Mouse (Mus musculus) CH12.LX (cell line): Measurements from ENCODE around the gene Afp. TPM values are rescaled to one million over a fixed set of nuclear protein-coding genes. Genes with fewer than 3 reads are reported as not detected.

Experiments
- DNase-seq: peaks from one replicate; pipeline ENCODE4 v3.0.0-alpha.2; 2013; ENCODE audit errors: extremely low read depth
- H3K27ac ChIP-seq: 2 replicates; pipeline ENCODE4 v1.5.1; 2012; ENCODE audit warnings: low read depth, mild to moderate bottlenecking, control low read depth, moderate library complexity; ENCODE audit not compliant: insufficient read depth
- H3K27me3 ChIP-seq: replicated peaks from 2 replicates; pipeline ENCODE3; 2012; ENCODE audit warnings: inconsistent platforms
- H3K36me3 ChIP-seq, 2 experiments: replicated peaks in 1 of 2; 2 replicates each; pipeline versions ENCODE3 to v1.6.1; 2012; ENCODE audit warnings: inconsistent platforms in 1 of 2, low read length in 1 of 2, mild to moderate bottlenecking in 1 of 2, mixed read lengths in 1 of 2, moderate library complexity in 1 of 2; ENCODE audit not compliant: control insufficient read depth in 1 of 2, insufficient read depth in 1 of 2
- H3K4me1 ChIP-seq, 2 experiments: 2 replicates each; pipeline ENCODE4 v1.6.1; 2012; ENCODE audit warnings: inconsistent platforms in 1 of 2, moderate library complexity in 1 of 2; ENCODE audit not compliant: insufficient read depth in 2 of 2, control insufficient read depth in 1 of 2
- H3K4me2 ChIP-seq: 2 replicates; pipeline ENCODE4 v1.6.1; 2012; ENCODE audit warnings: low read depth, mild to moderate bottlenecking, control low read depth; ENCODE audit not compliant: poor library complexity, insufficient read depth, severe bottlenecking
- H3K4me3 ChIP-seq, 3 experiments: fragments of 150-350 bp in 1 of 3; sonication (generic) in 1 of 3; replicated peaks in 1 of 3; 2 replicates each; pipeline versions ENCODE3 to v1.5.1; 2011 to 2012; ENCODE audit warnings: low read depth in 2 of 3, low read length in 2 of 3, mild to moderate bottlenecking in 2 of 3, moderate library complexity in 2 of 3, control low read depth in 1 of 3, improper control_type of control experiment in 1 of 3, inconsistent platforms in 1 of 3, mixed read lengths in 1 of 3; ENCODE audit not compliant: poor library complexity in 1 of 3
- H3K79me2 ChIP-seq: replicated peaks from 2 replicates; pipeline ENCODE4 v1.6.1; 2012; ENCODE audit warnings: mild to moderate bottlenecking, moderate library complexity; ENCODE audit not compliant: control insufficient read depth, poor library complexity, insufficient read depth, severe bottlenecking; ENCODE audit errors: extremely low read depth
- H3K9ac ChIP-seq: 2 replicates; pipeline ENCODE4 v1.6.1; 2012; ENCODE audit warnings: low read depth, mild to moderate bottlenecking, control low read depth, moderate library complexity; ENCODE audit not compliant: insufficient read depth
- H3K9me3 ChIP-seq: replicated peaks from 2 replicates; pipeline ENCODE3; 2012; ENCODE audit warnings: low read length, inconsistent platforms, mixed read lengths
- BHLHE40 ChIP-seq: IDR thresholded peaks from 2 replicates; pipeline ENCODE4 v1.6.1; 2011; ENCODE audit warnings: mild to moderate bottlenecking, low read depth, low read length, improper control_type of control experiment
- CHD1 ChIP-seq: IDR thresholded peaks from 2 replicates; pipeline ENCODE4 v1.6.1; 2012; ENCODE audit warnings: low read depth, low read length, improper control_type of control experiment, inconsistent platforms
- CHD2 ChIP-seq: IDR thresholded peaks from 2 replicates; pipeline ENCODE4 v1.6.1; 2011; ENCODE audit warnings: low read length, improper control_type of control experiment
- E2F4 ChIP-seq: IDR thresholded peaks from 2 replicates; pipeline ENCODE4 v1.6.1; 2011; ENCODE audit warnings: low read depth, low read length, improper control_type of control experiment; ENCODE audit not compliant: insufficient replicate concordance
- ELF1 ChIP-seq: IDR thresholded peaks from 2 replicates; pipeline ENCODE4 v1.6.1; 2014; ENCODE audit warnings: low read depth, mild to moderate bottlenecking, inconsistent platforms, low read length, improper control_type of control experiment
- ETS1 ChIP-seq: conservative IDR thresholded peaks from 2 replicates; pipeline ENCODE4 v1.6.1; 2012; ENCODE audit warnings: low read depth, mild to moderate bottlenecking, inconsistent platforms, low read length, improper control_type of control experiment, moderate library complexity
- GABPA ChIP-seq: IDR thresholded peaks from 2 replicates; pipeline ENCODE4 v1.6.1; 2012; ENCODE audit warnings: low read depth, low read length, improper control_type of control experiment, inconsistent platforms; ENCODE audit not compliant: insufficient replicate concordance
- HCFC1 ChIP-seq: IDR thresholded peaks from 2 replicates; pipeline ENCODE4 v1.6.1; 2012; ENCODE audit warnings: low read depth, mild to moderate bottlenecking, inconsistent platforms, low read length, improper control_type of control experiment
- IRF4 ChIP-seq: IDR thresholded peaks from 2 replicates; pipeline ENCODE4 v1.6.1; 2014; ENCODE audit warnings: low read depth, mild to moderate bottlenecking, inconsistent platforms, low read length, improper control_type of control experiment
- JUN ChIP-seq: IDR thresholded peaks from 2 replicates; pipeline ENCODE4 v1.6.1; 2011; ENCODE audit warnings: low read depth, mild to moderate bottlenecking, low read length, improper control_type of control experiment, moderate library complexity; ENCODE audit not compliant: insufficient read depth
- JUND ChIP-seq: conservative IDR thresholded peaks from 2 replicates; pipeline ENCODE4 v1.6.1; 2011; ENCODE audit warnings: low read depth, low read length, improper control_type of control experiment
- KAT2A ChIP-seq: IDR thresholded peaks from 2 replicates; pipeline ENCODE4 v1.6.1; 2012; ENCODE audit warnings: low read length, improper control_type of control experiment, inconsistent platforms; ENCODE audit not compliant: insufficient replicate concordance
- MAX ChIP-seq: IDR thresholded peaks from 2 replicates; pipeline ENCODE4 v1.6.1; 2011; ENCODE audit warnings: low read length, improper control_type of control experiment
- MAZ ChIP-seq: IDR thresholded peaks from 2 replicates; pipeline ENCODE4 v1.6.1; 2012; ENCODE audit warnings: low read depth, mild to moderate bottlenecking, inconsistent platforms, low read length, improper control_type of control experiment, moderate library complexity
- MXI1 ChIP-seq: IDR thresholded peaks from 2 replicates; pipeline ENCODE4 v1.6.1; 2011; ENCODE audit warnings: mild to moderate bottlenecking, low read depth, low read length, improper control_type of control experiment
- MYC ChIP-seq: IDR thresholded peaks from 2 replicates; pipeline ENCODE4 v1.6.1; 2011; ENCODE audit warnings: low read depth, mild to moderate bottlenecking, improper control_type of control experiment, low read length
- NELFE ChIP-seq: IDR thresholded peaks from 2 replicates; pipeline ENCODE4 v1.6.1; 2011; ENCODE audit warnings: low read depth, low read length, improper control_type of control experiment
- NRF1 ChIP-seq: IDR thresholded peaks from 2 replicates; pipeline ENCODE4 v1.6.1; 2014; ENCODE audit warnings: low read depth, mild to moderate bottlenecking, inconsistent platforms, low read length, improper control_type of control experiment, moderate library complexity
- PAX5 ChIP-seq: IDR thresholded peaks from 2 replicates; pipeline ENCODE4 v1.6.1; 2012; ENCODE audit warnings: low read length, inconsistent platforms, mixed read lengths
- POLR2AphosphoS2 ChIP-seq: IDR thresholded peaks from 2 replicates; pipeline ENCODE4 v1.6.1; 2011; ENCODE audit warnings: low read depth, low read length, improper control_type of control experiment
- RAD21 ChIP-seq: IDR thresholded peaks from 2 replicates; pipeline ENCODE4 v1.6.1; 2011; ENCODE audit warnings: low read depth, mild to moderate bottlenecking, low read length, improper control_type of control experiment, moderate library complexity
- RCOR1 ChIP-seq: conservative IDR thresholded peaks from 2 replicates; pipeline ENCODE4 v1.6.1; 2012; ENCODE audit warnings: low read depth, mild to moderate bottlenecking, inconsistent platforms, low read length, improper control_type of control experiment
- SIN3A ChIP-seq: IDR thresholded peaks from 2 replicates; pipeline ENCODE4 v1.6.1; 2012; ENCODE audit warnings: low read length, improper control_type of control experiment, inconsistent platforms
- SMC3 ChIP-seq: IDR thresholded peaks from 2 replicates; pipeline ENCODE4 v1.6.1; 2011; ENCODE audit warnings: low read depth, low read length, improper control_type of control experiment
- TBP ChIP-seq: conservative IDR thresholded peaks from 2 replicates; pipeline ENCODE4 v1.6.1; 2011; ENCODE audit warnings: low read depth, low read length, improper control_type of control experiment
- UBTF ChIP-seq: IDR thresholded peaks from 2 replicates; pipeline ENCODE4 v1.6.1; 2012; ENCODE audit warnings: low read depth, mild to moderate bottlenecking, inconsistent platforms, low read length, improper control_type of control experiment, moderate library complexity
- USF1 ChIP-seq: IDR thresholded peaks from 2 replicates; pipeline ENCODE4 v1.6.1; 2014; ENCODE audit warnings: low read depth, mild to moderate bottlenecking, inconsistent platforms, low read length, improper control_type of control experiment
- USF2 ChIP-seq: conservative IDR thresholded peaks from 2 replicates; pipeline ENCODE4 v1.6.1; 2011; ENCODE audit warnings: low read depth, low read length, improper control_type of control experiment
- ZKSCAN1 ChIP-seq: IDR thresholded peaks from 2 replicates; pipeline ENCODE4 v1.6.1; 2012; ENCODE audit warnings: low read depth, inconsistent platforms, low read length, improper control_type of control experiment, borderline replicate concordance
- ZNF384 ChIP-seq: IDR thresholded peaks from 2 replicates; pipeline ENCODE4 v1.6.1; 2012; ENCODE audit warnings: low read depth, low read length, improper control_type of control experiment, inconsistent platforms
- dilution Hi-C: fragments of 300-500 bp; cut with MboI; formaldehyde crosslinking; loops from 2 replicates; pipeline ENCODE4 v1.14.3; 2020; ENCODE audit warnings: low sequenced_read_pairs; ENCODE audit not compliant: extremely low pct_unique_long_range_greater_than_20kb, extremely low pct_ligation_motif_present
- in situ Hi-C: fragments of 300-500 bp; cut with MboI; formaldehyde crosslinking; loops from 3 replicates; pipeline ENCODE4 v1.14.3; 2019; ENCODE audit warnings: low sequenced_read_pairs, low pct_ligation_motif_present, low pct_unique_long_range_greater_than_20kb, mixed read lengths
- polyA plus RNA-seq: library from polyadenylated mRNA; unstranded; fragments of >175 nt; gene quantifications from 2 replicates; pipeline ENCODE4 v1.2.1, GENCODE M21; 2012; ENCODE audit warnings: low read depth; ENCODE audit not compliant: insufficient read length
- total RNA-seq, 2 experiments: library from RNA; depleted of rRNA; stranded (reverse); fragments of 300-350 nt in 1 of 2; fragments of >200 nt in 1 of 2; gene quantifications; 2 replicates each; pipeline ENCODE4 v1.2.3; 2012 to 2014

Gene Afp
- total and polyA plus RNA-seq, 3 experiments = 12.5 to 19.8 (median 15.9) TPM

DNA sequence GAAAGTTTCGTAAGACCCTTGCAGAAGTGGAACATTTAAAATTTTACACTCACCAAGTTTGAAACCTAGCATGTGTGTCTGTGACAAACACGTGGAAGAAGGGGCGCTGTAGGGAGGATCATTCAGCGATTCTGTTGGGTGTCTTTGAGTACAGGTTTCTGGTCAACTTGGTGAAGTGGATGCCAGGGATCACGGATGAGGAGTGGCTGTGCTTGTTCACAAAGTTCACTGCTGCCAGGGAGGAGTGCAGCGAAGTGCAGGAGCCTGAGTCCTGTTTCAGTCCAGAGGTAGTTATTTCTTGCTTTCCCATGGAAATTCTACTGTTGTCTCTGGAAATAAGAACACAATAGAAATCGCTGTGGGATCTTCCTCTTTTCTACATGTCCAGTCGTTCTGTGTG is 60.7 kb downstream of the Afp start:
- 0 out of 4 replicates have a peak, but pooled peaks cover 0 to 2% of the 10 kb centered on the region in 2 experiments for H3K4me1 ChIP-seq
- H3K27me3 ChIP-seq = no peaks in the 10 kb centered on the region
- TF ChIP-seq BHLHE40 (no peak), JUN (no peak), CHD2 (no peak), PAX5 (no peak), USF2 (no peak), ELF1 (no peak), NRF1 (no peak), MAX (no peak), IRF4 (no peak), JUND (no peak), HCFC1 (no peak), CHD1 (no peak), KAT2A (no peak), ETS1 (no peak), RAD21 (no peak), E2F4 (no peak), NELFE (no peak), UBTF (no peak)
- DNase-seq = no peak
- H3K9ac ChIP-seq = no peak overlapping the region
- H3K4me3 ChIP-seq = no peak overlapping the region
- dilution Hi-C loops = no loop called here
- H3K36me3 ChIP-seq = no peaks in the 10 kb centered on the region
- no peak overlapping the region for H3K27ac ChIP-seq
- no peak overlapping the region for H3K4me2 ChIP-seq
- in situ Hi-C loops = no loop called here
- no peaks in the 10 kb centered on the region for H3K9me3 ChIP-seq
- H3K79me2 ChIP-seq = no peaks in the 10 kb centered on the region

DNA sequence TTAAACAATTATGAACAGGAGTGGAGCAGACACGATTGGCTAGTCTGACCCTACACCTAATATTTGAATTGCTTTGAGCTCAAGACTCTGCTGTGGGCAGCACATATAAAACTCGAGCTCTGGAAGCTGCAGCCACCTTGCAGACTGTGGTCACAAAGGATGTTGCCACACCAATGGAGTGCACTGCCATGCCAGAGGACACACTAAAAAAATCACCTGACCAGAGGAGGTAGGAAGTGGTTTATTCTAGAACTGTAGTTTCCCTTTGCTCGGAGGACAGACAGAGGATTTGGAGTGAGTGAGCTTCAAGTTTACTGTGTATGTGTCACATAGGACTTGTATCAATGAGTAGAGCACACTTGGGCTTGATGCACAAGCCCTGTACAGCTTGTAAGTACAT is 65.5 kb downstream of the Afp start:
- Histone ChIP-seq H3K27ac (no peak overlapping the region), H3K36me3 (no peaks in the 10 kb centered on the region), H3K4me1 (0 out of 4 replicates have a peak, but pooled peaks cover 3% of the 10 kb centered on the region in 2 experiments), H3K4me3 (no peak overlapping the region), H3K9ac (no peak overlapping the region)
- in situ Hi-C loops = no loop called here
- TF ChIP-seq MXI1 (no peak), USF1 (no peak), NELFE (no peak), HCFC1 (no peak), POLR2AphosphoS2 (no peak), MAZ (no peak), ZKSCAN1 (no peak), TBP (no peak), SIN3A (no peak), RAD21 (no peak), BHLHE40 (no peak), ELF1 (no peak), SMC3 (no peak), ZNF384 (no peak), PAX5 (no peak), IRF4 (no peak), JUN (no peak), RCOR1 (no peak), GABPA (no peak), MYC (no peak)
- TF ChIP-seq, all 38 proteins: peak for 0
- Histone ChIP-seq H3K27me3 (no peaks in the 10 kb centered on the region), H3K4me2 (no peak overlapping the region), H3K79me2 (no peaks in the 10 kb centered on the region), H3K9me3 (no peaks in the 10 kb centered on the region)
- DNase-seq = no peak
- dilution Hi-C loops = no loop called here
